Mouse (Mus musculus) intestine, embryonic 14.5 days (tissue): ENCODE measurements around the gene Zfp740. TPM values are rescaled to one million over a fixed set of nuclear protein-coding genes. Genes with fewer than 3 reads are reported as not detected.

Source experiments
- ATAC-seq: fragments of 200-750 bp; cut with Nextera tagmentation; replicated peaks from 2 replicates; pipeline ENCODE4 v1.8.0; 2017; ENCODE audit warnings: low read depth, moderate number of reproducible peaks, moderate TSS enrichment, moderate library complexity; ENCODE audit not compliant: low FRiP score, low TSS enrichment
- DNase-seq: peaks from one replicate; pipeline ENCODE4 v3.0.0-alpha.2; 2018; ENCODE audit warnings: low spot score
- H3K27ac ChIP-seq: fragments of 300-500 bp; sonication (generic); 2 replicates; pipeline ENCODE4 v1.5.1; 2014; ENCODE audit warnings: low read depth, mild to moderate bottlenecking, control low read depth
- H3K27me3 ChIP-seq: fragments of 300-500 bp; sonication (generic); replicated peaks from 2 replicates; pipeline ENCODE4 v1.6.1; 2014; ENCODE audit warnings: low read length, control low read depth; ENCODE audit not compliant: control insufficient read depth, insufficient read depth
- H3K36me3 ChIP-seq: fragments of 300-500 bp; sonication (generic); 2 replicates; pipeline ENCODE4 v1.6.1; 2014; ENCODE audit warnings: low read length, control low read depth; ENCODE audit not compliant: control insufficient read depth, insufficient read depth
- H3K4me1 ChIP-seq: fragments of 300-500 bp; sonication (generic); replicated peaks from 2 replicates; pipeline ENCODE4 v1.6.1; 2014; ENCODE audit warnings: low read length, control low read depth, mixed read lengths; ENCODE audit not compliant: control insufficient read depth, insufficient read depth
- H3K4me2 ChIP-seq: fragments of 300-500 bp; sonication (generic); 2 replicates; pipeline ENCODE4 v1.6.1; 2014; ENCODE audit warnings: low read length
- H3K4me3 ChIP-seq: fragments of 300-500 bp; sonication (generic); 2 replicates; pipeline ENCODE4 v1.5.1; 2014; ENCODE audit warnings: low read depth, low read length, control low read depth, mixed read lengths
- H3K9ac ChIP-seq: fragments of 300-500 bp; sonication (generic); 2 replicates; pipeline ENCODE4 v1.6.1; 2014; ENCODE audit warnings: mild to moderate bottlenecking, low read length
- H3K9me3 ChIP-seq: fragments of 300-500 bp; sonication (generic); 2 replicates; pipeline ENCODE4 v1.6.1; 2016; ENCODE audit warnings: low read length, control low read depth; ENCODE audit not compliant: control insufficient read depth
- WGBS: fragments of 180-500 bp; shearing (Covaris S2); extraction: QIAGEN DNeasy Blood & Tissue Kit; methylation state at CpG from one replicate; pipeline ENCODE4 v1.1.7; 2014; 5-methylcytosine and 5-hydroxymethylcytosine counted together
- polyA plus RNA-seq: library from polyadenylated mRNA; unstranded; fragments of >200 nt; fragmentation: Nextera tagmentation; extraction: Ambion mirVana; gene quantifications from 2 replicates; pipeline ENCODE4 v1.2.1, GENCODE M21; 2014

The Zfp740 gene
- polyA plus RNA-seq, 1 experiment from 2014 or later, result 47.0 TPM

DNA sequence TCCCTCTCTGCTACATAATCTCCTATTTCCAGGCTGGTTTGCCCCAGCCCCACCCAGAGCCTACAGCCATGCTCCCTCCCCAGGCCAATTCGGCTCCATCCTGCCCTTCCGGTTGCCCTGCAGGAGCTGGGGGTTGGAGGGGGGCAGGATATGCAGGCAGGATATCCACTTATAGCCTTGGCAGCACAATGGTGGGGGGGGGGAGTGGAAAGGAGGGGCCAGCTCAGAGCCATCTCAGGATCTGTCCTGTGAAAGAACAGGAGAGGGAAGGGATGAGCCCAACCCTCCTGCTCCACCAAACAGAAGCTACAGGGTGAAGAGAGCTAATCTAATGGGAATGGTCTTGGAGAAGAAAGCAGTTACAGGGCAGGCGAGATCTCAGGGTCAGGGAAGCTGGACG is 37.6 kb downstream of the Zfp740 start:
- H3K4me3 ChIP-seq, result no peak overlapping the region
- no peak overlapping the region for H3K9ac ChIP-seq
- ATAC-seq (no peak), DNase-seq (no peak)
- H3K9me3 ChIP-seq, result no peaks in the 10 kb centered on the region
- H3K4me2 ChIP-seq, result no peak overlapping the region
- no peak overlapping the region for H3K27ac ChIP-seq
- H3K27me3 ChIP-seq, result no peaks in the 10 kb centered on the region
- peaks cover 35% of the 10 kb centered on the region for H3K4me1 ChIP-seq
- WGBS, result 85% methylated on average over 4 of the region's 4 CpGs
- H3K36me3 ChIP-seq, result peaks cover 28% of the 10 kb centered on the region

DNA sequence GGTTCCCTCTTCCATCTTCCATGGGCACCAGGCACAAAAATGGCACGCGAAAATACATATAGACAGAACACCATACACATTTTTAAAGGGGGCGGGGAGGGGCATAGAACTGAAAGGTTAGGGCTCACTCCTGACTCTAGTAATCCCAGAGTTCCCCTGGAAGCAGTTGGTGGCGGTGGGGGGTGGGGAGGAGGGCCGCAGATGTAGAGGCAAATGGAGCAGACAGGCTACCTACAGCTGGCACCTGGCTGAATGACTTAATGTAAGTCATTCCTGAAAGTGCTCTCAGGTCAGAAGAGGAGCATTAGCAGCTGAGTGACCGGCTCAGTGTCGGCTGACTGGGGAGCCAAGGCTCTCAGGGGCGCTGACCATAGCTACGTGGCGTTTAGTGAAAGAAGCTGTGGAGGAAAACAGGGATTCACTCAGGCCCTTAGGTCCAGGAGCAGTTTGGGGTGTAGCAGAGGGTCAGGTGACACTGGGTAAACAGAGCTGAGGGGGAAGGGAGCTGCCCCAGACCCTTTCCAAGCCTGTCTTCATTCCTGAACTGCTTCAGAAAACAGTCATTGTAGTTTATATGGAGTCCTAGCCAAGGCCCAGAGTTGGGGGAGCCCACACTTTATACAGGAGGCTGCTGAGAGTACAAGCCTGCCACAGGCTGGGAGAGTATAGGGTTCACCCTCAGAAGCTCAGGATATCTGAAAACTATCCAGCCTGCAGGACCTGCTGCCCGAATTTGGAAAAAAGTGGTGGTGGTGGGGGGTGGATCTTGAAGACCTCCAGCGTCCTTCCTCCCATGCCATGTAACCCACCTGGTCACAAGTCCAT is 39.6 kb downstream of the Zfp740 start:
- Histone ChIP-seq H3K9me3 (no peaks in the 10 kb centered on the region), H3K9ac (no peak overlapping the region), H3K4me3 (no peak overlapping the region), H3K4me2 (peak overlapping the region; percentile 95), H3K27ac (peak overlapping the region; percentile 54; the same call in 1 of the 2 replicates), H3K36me3 (peaks cover 24% of the 10 kb centered on the region), H3K4me1 (peaks cover 29% of the 10 kb centered on the region), H3K27me3 (no peaks in the 10 kb centered on the region)
- DNase-seq (no peak), ATAC-seq (no peak)
- 38% methylated on average over 12 of the region's 12 CpGs for WGBS

DNA sequence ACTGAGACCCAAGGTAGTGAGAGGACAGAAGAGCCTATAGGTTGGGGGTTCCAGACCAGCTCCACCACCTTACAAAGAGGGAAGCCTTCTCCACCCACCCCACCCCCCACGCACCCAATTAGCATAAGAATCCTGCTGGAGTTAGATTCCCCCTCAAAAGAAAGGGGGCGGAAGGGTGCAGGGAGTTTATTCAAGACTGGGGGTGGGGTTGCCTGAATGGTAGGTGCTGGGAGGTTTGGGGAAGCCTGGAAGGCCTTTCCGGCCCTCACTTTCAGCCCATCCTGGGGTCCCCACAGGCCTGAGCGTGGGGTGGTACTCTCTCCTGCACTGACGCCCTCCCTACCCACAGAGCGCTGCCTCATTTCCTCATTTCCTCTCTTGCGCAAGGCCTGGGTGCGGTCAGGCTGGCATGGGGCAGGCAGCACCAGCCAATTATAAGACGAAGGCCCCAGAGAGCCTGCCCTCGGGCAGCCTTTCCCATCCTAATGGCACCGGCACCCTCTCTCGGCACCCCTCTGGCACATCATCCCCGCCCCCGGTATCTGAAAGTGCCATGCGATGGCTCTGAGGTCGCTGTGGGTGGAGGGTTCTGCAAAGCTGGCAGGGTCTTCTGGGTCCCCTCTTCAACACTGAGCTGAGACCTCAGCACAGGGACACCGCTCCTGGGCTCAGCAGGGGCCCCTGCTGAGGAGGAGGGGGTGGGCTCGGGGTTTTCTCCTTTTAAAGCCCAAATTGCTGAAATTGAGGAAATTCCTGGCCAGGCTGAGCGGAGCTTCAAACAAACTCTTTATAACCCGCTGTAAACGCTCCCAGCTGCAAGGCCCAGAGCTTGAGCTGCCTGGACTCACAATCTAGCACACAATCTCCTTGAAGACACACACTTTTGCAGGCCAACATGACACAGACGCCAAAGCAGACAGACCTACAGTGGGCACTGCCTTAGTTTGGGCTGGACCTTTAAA is 40.5 kb downstream of the Zfp740 start:
- DNase-seq (no peak), ATAC-seq (no peak)
- WGBS, result 19% methylated on average over 22 of the region's 22 CpGs
- Histone ChIP-seq H3K9ac (peak overlapping the region; percentile 25; the same call in 1 of the 2 replicates), H3K9me3 (no peaks in the 10 kb centered on the region), H3K4me3 (peak overlapping the region; percentile 9; the same call in 1 of the 2 replicates), H3K36me3 (peaks cover 15% of the 10 kb centered on the region), H3K27me3 (no peaks in the 10 kb centered on the region), H3K4me2 (peak overlapping the region; percentile 95), H3K4me1 (peaks cover 38% of the 10 kb centered on the region), H3K27ac (peak overlapping the region; percentile 54)

DNA sequence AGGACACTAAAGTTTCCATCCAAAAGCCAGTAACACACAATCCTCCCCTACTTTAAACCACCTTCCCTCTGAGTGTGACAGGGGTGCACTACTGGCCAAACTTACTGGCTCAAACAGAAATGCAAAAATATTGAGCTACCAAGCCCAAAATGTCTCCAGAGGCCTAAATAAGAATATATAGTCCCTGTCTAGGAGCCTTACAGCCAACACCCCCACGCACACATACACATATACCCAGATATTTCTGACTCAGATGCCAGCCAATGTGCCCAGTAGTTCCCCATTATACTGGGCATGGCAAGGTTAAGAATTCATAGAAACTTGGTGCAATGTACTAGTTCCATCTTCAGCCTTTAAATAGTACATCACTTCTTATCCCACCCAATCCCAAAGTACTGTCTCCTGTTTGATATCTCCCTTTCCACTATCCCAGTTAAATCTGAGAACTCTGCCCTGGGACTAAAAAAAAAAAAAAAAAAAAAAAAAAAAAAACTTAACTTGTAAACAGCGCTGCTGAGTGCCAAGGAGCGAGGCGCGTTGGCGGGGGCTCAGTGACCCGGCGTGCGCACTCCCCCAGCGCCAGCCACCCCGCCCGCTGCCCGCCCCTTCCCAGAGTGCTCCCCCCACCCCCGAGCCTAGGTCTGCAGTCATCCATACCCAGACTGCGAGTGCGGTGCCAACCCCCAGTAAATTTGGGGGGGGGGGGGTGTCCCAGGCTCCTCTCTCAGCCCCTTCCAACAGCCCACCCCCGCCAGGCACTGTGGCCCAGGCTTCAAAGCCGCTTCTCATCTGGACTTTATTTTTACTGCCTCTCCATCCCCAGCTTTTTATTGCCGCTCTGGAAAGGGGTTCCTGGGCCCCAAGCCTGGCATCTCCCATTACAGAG is 41.5 kb downstream of the Zfp740 start:
- 6% methylated on average over 17 of the region's 19 CpGs for WGBS
- DNase-seq (no peak), ATAC-seq (no peak)
- Histone ChIP-seq H3K9me3 (no peaks in the 10 kb centered on the region), H3K4me1 (peaks cover 48% of the 10 kb centered on the region), H3K4me2 (peak overlapping the region; percentile 95), H3K9ac (peak overlapping the region; percentile 58), H3K36me3 (peaks cover 6% of the 10 kb centered on the region; the same call in 1 of the 2 replicates), H3K27me3 (no peaks in the 10 kb centered on the region), H3K4me3 (peak overlapping the region; percentile 62), H3K27ac (peak overlapping the region; percentile 54)

DNA sequence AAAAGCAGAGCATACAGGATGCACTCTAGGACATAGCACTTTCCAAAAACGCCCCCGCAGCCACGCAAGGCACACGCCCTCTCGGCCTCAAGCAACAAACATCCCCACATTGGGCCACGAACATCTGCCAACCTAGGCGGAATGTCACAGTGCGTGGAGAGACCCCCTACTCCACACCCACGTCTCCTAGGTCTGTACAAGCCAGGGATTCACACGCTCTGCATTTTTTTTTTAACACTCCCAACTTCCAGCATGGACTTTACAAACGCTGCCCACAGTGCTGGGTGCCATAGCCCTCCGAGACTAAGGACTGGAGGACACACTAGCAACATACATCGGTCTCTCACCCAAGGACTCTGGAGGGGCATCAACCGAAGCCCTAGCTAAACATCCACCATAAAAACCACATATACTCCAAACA is 42.4 kb downstream of the Zfp740 start:
- H3K27me3 ChIP-seq, result no peaks in the 10 kb centered on the region
- H3K4me1 ChIP-seq, result peaks cover 57% of the 10 kb centered on the region
- ATAC-seq (no peak), DNase-seq (no peak)
- no peaks in the 10 kb centered on the region for H3K9me3 ChIP-seq
- WGBS, result 2% methylated on average over 14 of the region's 14 CpGs
- peak overlapping the region; percentile 94 for H3K27ac ChIP-seq
- H3K4me3 ChIP-seq, result peak overlapping the region; percentile 62
- peak overlapping the region; percentile 58 for H3K9ac ChIP-seq
- peak overlapping the region; percentile 95 for H3K4me2 ChIP-seq
- H3K36me3 ChIP-seq, result no peaks in the 10 kb centered on the region

DNA sequence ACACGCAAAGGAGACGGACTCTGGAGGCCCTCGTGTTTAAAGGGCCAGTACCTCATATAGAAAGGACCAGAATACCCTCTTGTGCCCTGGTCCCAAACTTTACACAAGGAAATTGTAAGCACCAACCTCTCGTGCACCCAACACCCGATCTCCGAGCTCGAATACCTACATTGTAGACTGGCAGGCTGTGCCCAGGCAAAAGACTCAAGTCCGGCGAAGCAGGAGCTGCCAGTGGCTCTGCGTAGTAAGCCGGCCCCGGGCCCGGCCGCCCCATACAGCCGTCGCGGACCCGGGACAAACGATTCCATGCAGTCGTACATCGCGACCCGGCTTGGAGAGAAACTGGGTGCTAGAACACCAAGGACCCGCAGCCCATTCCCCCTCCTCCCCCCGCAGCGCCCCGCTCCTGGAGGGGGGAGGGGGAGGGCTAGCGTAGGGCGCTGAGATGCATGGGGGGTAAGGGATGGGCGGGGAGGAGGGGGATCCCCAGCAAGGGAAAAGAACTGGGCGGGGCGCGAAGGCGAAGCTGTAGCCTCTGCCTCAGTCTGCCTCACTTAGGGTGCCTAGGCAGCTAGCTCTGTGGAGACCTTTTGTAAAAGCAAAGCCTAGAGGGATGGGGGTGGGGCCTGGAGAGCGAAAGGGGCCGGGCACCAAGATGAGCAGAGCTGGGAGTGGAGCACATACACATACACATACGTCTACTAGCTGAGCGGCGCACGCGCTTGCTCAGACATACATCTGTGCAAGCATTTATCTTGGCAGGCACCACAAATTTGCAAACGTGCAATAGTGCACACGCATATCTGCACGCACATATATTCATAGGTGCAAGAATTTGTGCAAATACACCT is 43.1 kb downstream of the Zfp740 start:
- Histone ChIP-seq H3K4me2 (peak overlapping the region; percentile 95), H3K36me3 (no peaks in the 10 kb centered on the region), H3K4me3 (peak overlapping the region; percentile 62), H3K27me3 (no peaks in the 10 kb centered on the region), H3K9me3 (no peaks in the 10 kb centered on the region), H3K9ac (peak overlapping the region; percentile 58), H3K27ac (peak overlapping the region; percentile 94), H3K4me1 (peaks cover 57% of the 10 kb centered on the region)
- under 1% methylated on average over 42 of the region's 44 CpGs for WGBS
- DNase-seq, result peak; percentile 85
- peak; percentile 57 for ATAC-seq

DNA sequence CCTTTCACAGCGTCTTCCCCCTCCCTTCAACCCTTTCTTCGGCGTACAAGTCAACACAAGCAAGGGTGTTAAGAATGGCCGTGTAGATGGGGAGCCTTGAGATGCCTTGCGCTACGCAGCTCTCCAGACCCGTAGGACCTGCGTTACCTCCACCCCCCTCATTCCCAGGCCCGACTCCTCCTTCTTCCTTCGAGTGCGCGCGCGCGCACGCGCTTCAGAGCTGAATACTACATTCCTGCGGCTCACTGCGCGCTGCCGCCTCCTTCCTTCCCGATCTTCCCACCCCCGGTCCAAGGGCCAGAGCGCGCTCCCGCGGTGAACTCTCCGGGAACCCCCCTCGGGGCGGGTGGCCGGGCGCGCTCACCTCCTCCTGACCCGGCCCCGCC is 43.8 kb downstream of the Zfp740 start:
- ATAC-seq (peak; percentile 82), DNase-seq (peak; percentile 95)
- Histone ChIP-seq H3K36me3 (no peaks in the 10 kb centered on the region), H3K9ac (peak overlapping the region; percentile 58), H3K27me3 (no peaks in the 10 kb centered on the region), H3K4me2 (peak overlapping the region; percentile 95), H3K9me3 (no peaks in the 10 kb centered on the region), H3K4me1 (peaks cover 57% of the 10 kb centered on the region), H3K27ac (peak overlapping the region; percentile 94), H3K4me3 (peak overlapping the region; percentile 62)
- WGBS, result under 1% methylated on average over 33 of the region's 35 CpGs
